Mouse (Mus musculus) CH12.LX (cell line): ENCODE measurements at regions not wholly inside any gene's neighbourhood (a gene's known extent, or its start where the extent isn't known, plus 50 kb on each side); places are given as distances from the start of the nearest gene placed in this dataset.
A peak's percentile ranks its signal among the peaks of the same experiment; 100 is the strongest.

Experiments used
- DNase-seq: peaks from one replicate; pipeline ENCODE4 v3.0.0-alpha.2; 2013; ENCODE audit errors: extremely low read depth
- H3K27ac ChIP-seq: 2 replicates; pipeline ENCODE4 v1.5.1; 2012; ENCODE audit warnings: low read depth, mild to moderate bottlenecking, control low read depth, moderate library complexity; ENCODE audit not compliant: insufficient read depth
- H3K27me3 ChIP-seq: replicated peaks from 2 replicates; pipeline ENCODE3; 2012; ENCODE audit warnings: inconsistent platforms
- H3K36me3 ChIP-seq, 2 experiments: replicated peaks in 1 of 2; 2 replicates each; pipeline versions ENCODE3 to v1.6.1; 2012; ENCODE audit warnings: inconsistent platforms in 1 of 2, low read length in 1 of 2, mild to moderate bottlenecking in 1 of 2, mixed read lengths in 1 of 2, moderate library complexity in 1 of 2; ENCODE audit not compliant: control insufficient read depth in 1 of 2, insufficient read depth in 1 of 2
- H3K4me1 ChIP-seq, 2 experiments: 2 replicates each; pipeline ENCODE4 v1.6.1; 2012; ENCODE audit warnings: inconsistent platforms in 1 of 2, moderate library complexity in 1 of 2; ENCODE audit not compliant: insufficient read depth in 2 of 2, control insufficient read depth in 1 of 2
- H3K4me2 ChIP-seq: 2 replicates; pipeline ENCODE4 v1.6.1; 2012; ENCODE audit warnings: low read depth, mild to moderate bottlenecking, control low read depth; ENCODE audit not compliant: poor library complexity, insufficient read depth, severe bottlenecking
- H3K4me3 ChIP-seq, 3 experiments: fragments of 150-350 bp in 1 of 3; sonication (generic) in 1 of 3; replicated peaks in 1 of 3; 2 replicates each; pipeline versions ENCODE3 to v1.5.1; 2011 to 2012; ENCODE audit warnings: low read depth in 2 of 3, low read length in 2 of 3, mild to moderate bottlenecking in 2 of 3, moderate library complexity in 2 of 3, control low read depth in 1 of 3, improper control_type of control experiment in 1 of 3, inconsistent platforms in 1 of 3, mixed read lengths in 1 of 3; ENCODE audit not compliant: poor library complexity in 1 of 3
- H3K79me2 ChIP-seq: replicated peaks from 2 replicates; pipeline ENCODE4 v1.6.1; 2012; ENCODE audit warnings: mild to moderate bottlenecking, moderate library complexity; ENCODE audit not compliant: control insufficient read depth, poor library complexity, insufficient read depth, severe bottlenecking; ENCODE audit errors: extremely low read depth
- H3K9ac ChIP-seq: 2 replicates; pipeline ENCODE4 v1.6.1; 2012; ENCODE audit warnings: low read depth, mild to moderate bottlenecking, control low read depth, moderate library complexity; ENCODE audit not compliant: insufficient read depth
- H3K9me3 ChIP-seq: replicated peaks from 2 replicates; pipeline ENCODE3; 2012; ENCODE audit warnings: low read length, inconsistent platforms, mixed read lengths
- BHLHE40 ChIP-seq: IDR thresholded peaks from 2 replicates; pipeline ENCODE4 v1.6.1; 2011; ENCODE audit warnings: mild to moderate bottlenecking, low read depth, low read length, improper control_type of control experiment
- CHD1 ChIP-seq: IDR thresholded peaks from 2 replicates; pipeline ENCODE4 v1.6.1; 2012; ENCODE audit warnings: low read depth, low read length, improper control_type of control experiment, inconsistent platforms
- CTCF ChIP-seq, 2 experiments: IDR thresholded peaks in 1 of 2; conservative IDR thresholded peaks in 1 of 2; 2 replicates each; pipeline ENCODE4 v1.5.1; 2011 to 2012; ENCODE audit warnings: low read depth in 2 of 2, low read length in 2 of 2, improper control_type of control experiment in 1 of 2, inconsistent platforms in 1 of 2, mild to moderate bottlenecking in 1 of 2, moderate library complexity in 1 of 2
- E2F4 ChIP-seq: IDR thresholded peaks from 2 replicates; pipeline ENCODE4 v1.6.1; 2011; ENCODE audit warnings: low read depth, low read length, improper control_type of control experiment; ENCODE audit not compliant: insufficient replicate concordance
- EP300 ChIP-seq: IDR thresholded peaks from 2 replicates; pipeline ENCODE4 v1.6.1; 2011; ENCODE audit warnings: low read length, improper control_type of control experiment
- GABPA ChIP-seq: IDR thresholded peaks from 2 replicates; pipeline ENCODE4 v1.6.1; 2012; ENCODE audit warnings: low read depth, low read length, improper control_type of control experiment, inconsistent platforms; ENCODE audit not compliant: insufficient replicate concordance
- JUN ChIP-seq: IDR thresholded peaks from 2 replicates; pipeline ENCODE4 v1.6.1; 2011; ENCODE audit warnings: low read depth, mild to moderate bottlenecking, low read length, improper control_type of control experiment, moderate library complexity; ENCODE audit not compliant: insufficient read depth
- JUND ChIP-seq: conservative IDR thresholded peaks from 2 replicates; pipeline ENCODE4 v1.6.1; 2011; ENCODE audit warnings: low read depth, low read length, improper control_type of control experiment
- KAT2A ChIP-seq: IDR thresholded peaks from 2 replicates; pipeline ENCODE4 v1.6.1; 2012; ENCODE audit warnings: low read length, improper control_type of control experiment, inconsistent platforms; ENCODE audit not compliant: insufficient replicate concordance
- MAFK ChIP-seq: IDR thresholded peaks from 2 replicates; pipeline ENCODE4 v1.6.1; 2011; ENCODE audit warnings: low read length, improper control_type of control experiment; ENCODE audit not compliant: insufficient replicate concordance
- MAZ ChIP-seq: IDR thresholded peaks from 2 replicates; pipeline ENCODE4 v1.6.1; 2012; ENCODE audit warnings: low read depth, mild to moderate bottlenecking, inconsistent platforms, low read length, improper control_type of control experiment, moderate library complexity
- MEF2A ChIP-seq: IDR thresholded peaks from 2 replicates; pipeline ENCODE4 v1.6.1; 2014; ENCODE audit warnings: low read depth, mild to moderate bottlenecking, inconsistent platforms, low read length, improper control_type of control experiment, borderline replicate concordance
- MXI1 ChIP-seq: IDR thresholded peaks from 2 replicates; pipeline ENCODE4 v1.6.1; 2011; ENCODE audit warnings: mild to moderate bottlenecking, low read depth, low read length, improper control_type of control experiment
- POLR2AphosphoS2 ChIP-seq: IDR thresholded peaks from 2 replicates; pipeline ENCODE4 v1.6.1; 2011; ENCODE audit warnings: low read depth, low read length, improper control_type of control experiment
- RAD21 ChIP-seq: IDR thresholded peaks from 2 replicates; pipeline ENCODE4 v1.6.1; 2011; ENCODE audit warnings: low read depth, mild to moderate bottlenecking, low read length, improper control_type of control experiment, moderate library complexity
- SIN3A ChIP-seq: IDR thresholded peaks from 2 replicates; pipeline ENCODE4 v1.6.1; 2012; ENCODE audit warnings: low read length, improper control_type of control experiment, inconsistent platforms
- SMC3 ChIP-seq: IDR thresholded peaks from 2 replicates; pipeline ENCODE4 v1.6.1; 2011; ENCODE audit warnings: low read depth, low read length, improper control_type of control experiment
- TBP ChIP-seq: conservative IDR thresholded peaks from 2 replicates; pipeline ENCODE4 v1.6.1; 2011; ENCODE audit warnings: low read depth, low read length, improper control_type of control experiment
- UBTF ChIP-seq: IDR thresholded peaks from 2 replicates; pipeline ENCODE4 v1.6.1; 2012; ENCODE audit warnings: low read depth, mild to moderate bottlenecking, inconsistent platforms, low read length, improper control_type of control experiment, moderate library complexity
- ZKSCAN1 ChIP-seq: IDR thresholded peaks from 2 replicates; pipeline ENCODE4 v1.6.1; 2012; ENCODE audit warnings: low read depth, inconsistent platforms, low read length, improper control_type of control experiment, borderline replicate concordance
- ZNF384 ChIP-seq: IDR thresholded peaks from 2 replicates; pipeline ENCODE4 v1.6.1; 2012; ENCODE audit warnings: low read depth, low read length, improper control_type of control experiment, inconsistent platforms
- dilution Hi-C: fragments of 300-500 bp; cut with MboI; formaldehyde crosslinking; loops from 2 replicates; pipeline ENCODE4 v1.14.3; 2020; ENCODE audit warnings: low sequenced_read_pairs; ENCODE audit not compliant: extremely low pct_unique_long_range_greater_than_20kb, extremely low pct_ligation_motif_present
- in situ Hi-C: fragments of 300-500 bp; cut with MboI; formaldehyde crosslinking; loops from 3 replicates; pipeline ENCODE4 v1.14.3; 2019; ENCODE audit warnings: low sequenced_read_pairs, low pct_ligation_motif_present, low pct_unique_long_range_greater_than_20kb, mixed read lengths

DNA sequence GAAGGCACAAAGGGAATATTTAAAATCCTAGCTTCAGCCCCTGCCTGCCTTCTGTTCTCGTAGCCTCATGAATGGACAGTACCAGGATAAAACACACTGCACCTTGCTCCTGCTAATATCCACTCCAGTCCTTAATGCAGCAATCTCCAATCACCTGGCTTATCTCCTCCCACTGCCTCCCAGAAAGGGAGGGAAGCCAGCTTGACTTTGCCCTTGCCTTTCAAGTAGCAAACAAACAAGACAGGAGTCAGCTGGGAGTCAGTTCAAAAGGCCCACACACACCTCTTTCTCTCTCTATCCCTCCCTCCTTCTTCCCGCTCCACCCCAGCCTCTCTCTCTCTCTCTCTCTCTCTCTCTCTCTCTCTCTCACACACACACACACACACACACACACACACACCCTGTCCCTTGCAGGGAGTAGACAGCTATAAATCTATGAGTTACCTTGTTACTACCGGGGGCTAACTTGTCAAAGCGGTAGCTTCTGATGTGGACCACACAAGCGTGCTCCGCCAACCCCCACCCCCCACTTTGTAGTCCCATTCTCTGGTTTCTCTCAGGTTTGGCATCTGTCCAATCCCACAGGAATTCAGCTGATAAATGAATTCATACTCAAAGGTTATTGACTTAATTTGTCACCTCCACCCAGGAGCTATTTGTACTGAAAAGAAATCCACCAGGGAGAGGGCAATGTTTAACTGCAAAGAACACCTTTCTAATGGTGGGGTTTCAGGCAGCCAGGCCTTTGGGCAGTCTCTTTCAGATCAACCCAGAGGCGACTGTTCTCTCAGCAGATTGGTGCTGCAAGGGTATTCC lies 212.6 kb upstream of the H2al1a start:
- Histone ChIP-seq H3K27ac (no peak overlapping the region), H3K4me3 (no peak overlapping the region), H3K4me1 (no peaks in the 10 kb centered on the region), H3K9me3 (no peaks in the 10 kb centered on the region), H3K79me2 (no peaks in the 10 kb centered on the region), H3K36me3 (no peaks in the 10 kb centered on the region), H3K4me2 (no peak overlapping the region), H3K27me3 (no peaks in the 10 kb centered on the region), H3K9ac (no peak overlapping the region)
- DNase-seq: no peak
- dilution Hi-C loops (no loop called here), in situ Hi-C loops (no loop called here)
- TF ChIP-seq CHD1 (no peak), TBP (no peak), GABPA (no peak), UBTF (no peak), MXI1 (no peak), JUND (no peak), EP300 (no peak), MAZ (no peak), RAD21 (no peak), MEF2A (no peak), JUN (no peak), POLR2AphosphoS2 (no peak), KAT2A (no peak), BHLHE40 (no peak), ZKSCAN1 (no peak), SIN3A (no peak), MAFK (no peak), E2F4 (no peak)

DNA sequence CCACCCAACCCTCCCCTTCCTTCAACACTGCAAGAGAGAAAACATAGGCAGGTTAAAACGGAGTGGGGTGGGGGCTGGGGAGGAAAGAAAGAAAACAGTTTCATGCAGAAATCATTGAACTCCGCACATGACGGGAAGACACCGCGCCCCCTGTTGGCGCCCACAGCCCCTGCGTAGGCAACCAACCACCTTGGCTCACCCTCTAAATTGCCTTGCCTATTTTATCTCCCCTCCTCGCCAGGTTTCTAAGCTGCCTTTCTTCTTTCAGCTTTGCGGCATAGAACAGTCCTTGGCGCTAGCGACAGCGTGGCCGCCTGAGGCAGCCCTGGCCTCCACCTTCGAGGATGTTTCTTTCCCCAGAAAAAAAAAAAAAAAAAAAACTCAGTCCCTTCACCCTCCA lies 211.1 kb upstream of the H2al1a start:
- no peaks in the 10 kb centered on the region for H3K79me2 ChIP-seq
- no peaks in the 10 kb centered on the region for H3K4me1 ChIP-seq
- no peaks in the 10 kb centered on the region for H3K9me3 ChIP-seq
- H3K9ac ChIP-seq: no peak overlapping the region
- TF ChIP-seq ZNF384 (peak; percentile 9; the same call in 1 of the 2 replicates), POLR2AphosphoS2 (no peak), CTCF (conservative IDR thresholded peaks at IDR 0.05 in 1 of 2, IDR thresholded peaks at IDR 0.05 in 1 of 2; ENCODE audit: low read depth in 2 of 2, low read length in 2 of 2) (peak in 1 of 2 experiments; percentile 49; a peak in 2 of 4 replicates), SMC3 (peak; percentile 28)
- TF ChIP-seq, all 38 proteins: peak for 3
- peak; percentile 11 for DNase-seq
- H3K4me2 ChIP-seq: peak overlapping the region; percentile 36; the same call in 1 of the 2 replicates
- dilution Hi-C loops (no loop called here), in situ Hi-C loops (no loop called here)
- no peaks in the 10 kb centered on the region for H3K27me3 ChIP-seq
- no peaks in the 10 kb centered on the region for H3K36me3 ChIP-seq
- H3K4me3 ChIP-seq: no peak overlapping the region
- no peak overlapping the region for H3K27ac ChIP-seq
